Mouse (Mus musculus) ES-E14 (cell line): ENCODE data around the gene Tmem28. TPM values are rescaled to one million over a fixed set of nuclear protein-coding genes. Genes with fewer than 3 reads are reported as not detected.

ENCODE experiments used
- DNase-seq: peaks from one replicate; pipeline ENCODE4 v3.0.0-alpha.2; 2013; ENCODE audit warnings: low read depth, low spot score
- H3K27ac ChIP-seq: 2 replicates; pipeline ENCODE4 v1.5.1; 2012; ENCODE audit warnings: low read depth, mild to moderate bottlenecking, low read length, moderate library complexity, mixed read lengths; ENCODE audit not compliant: poor library complexity, insufficient read depth, severe bottlenecking
- H3K36me3 ChIP-seq: 2 replicates; pipeline ENCODE4 v1.6.1; 2012; ENCODE audit warnings: mild to moderate bottlenecking, low read length, moderate library complexity, mixed read lengths; ENCODE audit not compliant: control insufficient read depth, poor library complexity, insufficient read depth, severe bottlenecking
- H3K4me1 ChIP-seq, 2 experiments: fragments of 150-350 bp in 1 of 2; sonication (generic) in 1 of 2; 2 replicates each; pipeline ENCODE4 v1.6.1; 2012; ENCODE audit warnings: low read length in 2 of 2, mild to moderate bottlenecking in 1 of 2, mixed read lengths in 1 of 2; ENCODE audit not compliant: control insufficient read depth in 2 of 2, insufficient read depth in 2 of 2, poor library complexity in 1 of 2
- H3K4me3 ChIP-seq, 2 experiments: fragments of 150-350 bp in 1 of 2; sonication (generic) in 1 of 2; 2 replicates each; pipeline ENCODE4 v1.5.1; 2012; ENCODE audit warnings: low read length in 2 of 2, low read depth in 1 of 2, mild to moderate bottlenecking in 1 of 2, mixed read lengths in 1 of 2; ENCODE audit not compliant: insufficient read depth in 1 of 2, poor library complexity in 1 of 2, severe bottlenecking in 1 of 2
- H3K9ac ChIP-seq: 2 replicates; pipeline ENCODE4 v1.6.1; 2012; ENCODE audit warnings: low read depth, mild to moderate bottlenecking, low read length, mixed read lengths; ENCODE audit not compliant: poor library complexity, insufficient read depth, severe bottlenecking
- H3K9me3 ChIP-seq: fragments of 150-350 bp; sonication (generic); 2 replicates; pipeline ENCODE4 v1.6.1; 2012; ENCODE audit warnings: low read depth, mild to moderate bottlenecking, low read length; ENCODE audit not compliant: control insufficient read depth, insufficient read depth
- CHD2 ChIP-seq: IDR thresholded peaks from 2 replicates; pipeline ENCODE4 v1.6.1; 2014; ENCODE audit warnings: mild to moderate bottlenecking, low read depth, low read length, inconsistent platforms
- HCFC1 ChIP-seq: IDR thresholded peaks from 2 replicates; pipeline ENCODE4 v1.6.1; 2012; ENCODE audit warnings: low read length, inconsistent platforms, borderline replicate concordance; ENCODE audit not compliant: insufficient read depth
- MAFK ChIP-seq: IDR thresholded peaks from 2 replicates; pipeline ENCODE4 v1.6.1; 2014; ENCODE audit warnings: mild to moderate bottlenecking, low read depth, low read length, inconsistent platforms; ENCODE audit not compliant: insufficient read depth
- ZC3H11A ChIP-seq: IDR thresholded peaks from 2 replicates; pipeline ENCODE4 v1.6.1; 2012; ENCODE audit warnings: low read depth, mild to moderate bottlenecking, inconsistent platforms, low read length, borderline replicate concordance
- ZNF384 ChIP-seq: IDR thresholded peaks from 2 replicates; pipeline ENCODE4 v1.6.1; 2012; ENCODE audit warnings: low read depth, low read length, inconsistent platforms
- in situ Hi-C, 2 experiments: fragments of 600-800 bp; cut with MboI; formaldehyde crosslinking; loops; one replicate each; pipeline ENCODE4 v1.15.1; 2025; ENCODE audit warnings: low sequenced_read_pairs in 2 of 2, inconsistent platforms in 1 of 2; ENCODE audit not compliant: unreplicated experiment in 2 of 2
- total RNA-seq: library from RNA; depleted of rRNA; stranded (reverse); fragments of 300-350 nt; gene quantifications from 2 replicates; pipeline ENCODE4 v1.2.3, GENCODE M21; 2012; rRNA removed

The Tmem28 gene
- total RNA-seq, 1 experiment = 1.8 TPM

DNA sequence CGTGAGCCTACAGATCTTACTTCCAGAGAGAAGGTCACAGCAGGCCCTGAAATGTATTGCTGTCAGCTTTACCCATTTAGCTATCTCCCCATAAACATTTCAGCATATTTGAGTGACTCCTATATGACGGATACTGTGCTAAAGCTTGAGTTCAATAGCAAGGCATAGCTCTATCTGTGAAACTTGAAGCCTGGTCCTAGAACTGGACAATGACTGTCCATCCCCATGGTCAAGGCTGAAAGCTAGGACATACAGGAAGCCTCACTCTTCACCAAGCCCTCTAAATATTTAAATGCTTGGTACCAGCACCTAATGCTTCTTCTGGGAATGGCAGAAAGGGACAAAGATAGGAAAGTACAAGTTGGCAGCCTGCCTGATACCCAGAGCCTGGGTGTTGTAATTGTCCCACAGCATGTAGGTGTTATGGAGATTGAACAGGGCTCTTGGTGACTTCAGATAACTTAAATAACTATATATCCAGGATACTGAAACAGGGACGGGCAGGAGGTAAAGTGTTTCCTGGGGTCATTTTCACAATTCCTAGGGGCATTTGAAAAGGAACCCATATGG is 51.9 kb downstream of the Tmem28 start:
- Histone ChIP-seq H3K4me3 (no peak overlapping the region), H3K27ac (no peak overlapping the region), H3K36me3 (no peaks in the 10 kb centered on the region), H3K9ac (no peak overlapping the region), H3K4me1 (no peaks in the 10 kb centered on the region), H3K9me3 (no peaks in the 10 kb centered on the region)
- TF ChIP-seq CHD2 = no peak
- TF ChIP-seq ZNF384 = no peak
- TF ChIP-seq MAFK = no peak
- TF ChIP-seq HCFC1 = no peak
- TF ChIP-seq ZC3H11A = no peak
- no peak for DNase-seq
- in situ Hi-C loops = no loop called here

DNA sequence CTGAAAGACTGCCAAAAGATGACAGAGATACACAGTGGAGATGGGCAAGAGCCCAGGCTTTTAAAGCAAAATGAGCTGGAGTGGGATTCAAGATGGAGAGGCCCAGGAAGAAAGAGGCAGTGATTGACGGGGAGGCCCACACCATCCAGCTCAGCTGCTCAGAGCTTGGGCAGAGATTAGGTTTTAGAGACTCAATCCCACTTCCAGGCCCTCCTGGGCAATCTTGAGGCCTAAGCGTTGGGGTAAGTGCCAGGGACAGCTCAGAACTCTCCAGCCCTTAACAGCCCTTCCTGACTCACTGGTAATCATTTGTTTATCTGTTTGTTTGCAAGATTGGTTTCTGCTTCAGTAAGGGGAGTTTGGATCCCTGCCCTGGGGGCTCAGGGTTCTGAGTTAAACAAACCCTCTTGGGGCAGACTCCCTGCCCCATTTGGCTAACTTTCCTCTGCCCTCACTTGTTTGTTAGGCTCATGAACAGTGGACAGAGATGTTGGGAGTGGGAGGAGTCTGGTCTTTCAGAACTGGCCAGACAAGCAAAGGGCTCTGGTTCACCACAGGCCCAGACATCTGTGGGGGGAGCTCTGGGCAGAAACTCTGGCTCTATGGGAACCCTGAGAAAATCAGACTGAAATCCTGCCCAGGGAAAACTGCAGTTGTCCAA is 52.6 kb downstream of the Tmem28 start:
- Histone ChIP-seq H3K4me3 (no peak overlapping the region), H3K9me3 (no peaks in the 10 kb centered on the region), H3K9ac (no peak overlapping the region), H3K36me3 (no peaks in the 10 kb centered on the region), H3K4me1 (no peaks in the 10 kb centered on the region), H3K27ac (no peak overlapping the region)
- TF ChIP-seq HCFC1 (no peak), CHD2 (no peak), ZNF384 (no peak), MAFK (no peak), ZC3H11A (no peak)
- in situ Hi-C loops = no loop called here
- DNase-seq = no peak

DNA sequence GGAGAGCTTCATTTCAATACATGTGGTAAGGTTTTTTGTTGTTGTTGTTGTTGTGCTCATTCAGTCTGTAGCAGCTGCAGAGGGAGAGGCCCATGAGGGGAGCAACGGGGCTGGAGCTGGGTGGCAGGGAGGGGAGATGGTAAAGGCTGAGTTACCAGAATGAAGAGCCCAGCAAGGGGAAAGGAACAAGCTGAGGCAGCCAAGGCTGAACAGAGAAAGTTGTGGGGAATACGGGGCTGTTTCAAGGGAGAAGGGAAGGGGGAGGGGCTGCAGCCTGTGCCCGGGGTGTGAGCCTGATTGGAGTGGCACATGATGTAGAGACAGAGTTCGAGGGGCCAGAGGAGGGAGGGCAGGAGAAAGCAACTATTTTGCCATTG is 53.1 kb downstream of the Tmem28 start:
- Histone ChIP-seq H3K27ac (no peak overlapping the region), H3K9me3 (no peaks in the 10 kb centered on the region), H3K36me3 (no peaks in the 10 kb centered on the region), H3K4me1 (no peaks in the 10 kb centered on the region), H3K9ac (no peak overlapping the region), H3K4me3 (no peak overlapping the region)
- DNase-seq = no peak
- in situ Hi-C loops = no loop called here
- TF ChIP-seq CHD2 (no peak), HCFC1 (no peak), ZNF384 (no peak), MAFK (no peak), ZC3H11A (no peak)

DNA sequence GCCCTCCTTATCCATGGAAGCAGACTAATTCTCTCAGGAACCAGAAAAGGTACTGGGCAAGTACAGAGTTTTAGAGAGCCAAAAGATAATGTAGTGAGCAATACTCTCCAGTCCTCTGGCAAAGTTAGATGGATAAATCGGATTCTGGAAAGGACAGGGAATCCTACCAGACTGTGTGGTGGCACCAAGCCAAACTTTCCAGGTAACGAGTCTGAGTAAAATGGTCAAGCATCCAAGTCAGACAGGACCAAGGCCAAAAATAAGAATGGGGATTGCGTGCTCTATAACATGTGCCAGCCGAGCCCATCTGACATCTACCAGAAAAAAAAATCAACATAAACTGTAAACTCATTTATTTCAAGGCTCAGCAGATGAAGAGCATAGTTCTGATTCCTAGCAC is 56.0 kb downstream of the Tmem28 start:
- H3K4me1 ChIP-seq = no peaks in the 10 kb centered on the region
- no peak overlapping the region for H3K27ac ChIP-seq
- TF ChIP-seq CHD2 (no peak), ZNF384 (no peak), ZC3H11A (no peak), MAFK (no peak), HCFC1 (no peak)
- H3K9me3 ChIP-seq = no peaks in the 10 kb centered on the region
- no peak for DNase-seq
- in situ Hi-C loops = no loop called here
- H3K9ac ChIP-seq = no peak overlapping the region
- no peak overlapping the region for H3K4me3 ChIP-seq
- no peaks in the 10 kb centered on the region for H3K36me3 ChIP-seq

DNA sequence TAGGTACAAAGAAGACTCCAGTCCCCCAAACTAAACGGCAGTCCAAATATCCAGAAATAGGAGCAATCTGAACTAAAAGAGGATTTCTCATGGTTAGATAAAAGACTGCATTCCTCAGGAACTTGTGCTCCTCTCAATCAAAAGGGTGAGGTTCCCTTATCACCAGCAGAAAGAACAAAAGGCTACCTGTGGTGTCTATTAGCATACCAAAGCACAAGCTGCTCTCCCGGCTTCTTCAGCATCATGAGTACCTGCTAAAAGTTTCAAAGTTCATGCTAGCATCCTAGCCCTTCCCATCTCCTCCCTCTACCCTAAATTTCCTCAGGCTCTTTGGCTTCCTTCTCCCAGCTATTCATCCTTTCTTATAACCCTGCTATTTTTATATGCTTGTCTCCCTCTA is 62.6 kb downstream of the Tmem28 start:
- no peak overlapping the region for H3K27ac ChIP-seq
- in situ Hi-C loops = no loop called here
- TF ChIP-seq ZC3H11A (no peak), CHD2 (no peak), ZNF384 (no peak), HCFC1 (no peak), MAFK (no peak)

More for the DNA sequence above, 62.6 kb downstream of the Tmem28 start:
- no peaks in the 10 kb centered on the region; a peak in 1 of 4 replicates for H3K4me1 ChIP-seq
- no peak overlapping the region for H3K4me3 ChIP-seq
- H3K9me3 ChIP-seq = no peaks in the 10 kb centered on the region
- peak; percentile 26 for DNase-seq
- no peak overlapping the region for H3K9ac ChIP-seq
- H3K36me3 ChIP-seq = no peaks in the 10 kb centered on the region

Other genes starting within 250 kb of the Tmem28 start
- 2.5 and 2.7 TPM in 2 replicates for gene Eda, start 154.6 kb downstream of the Tmem28 start, total RNA-seq